Mouse (Mus musculus) embryonic stem cell, embryonic (primary cell): Measurements from ENCODE around the gene Olfr1411.

ENCODE experiments used
- CTCF ChIA-PET, 4 experiments: fragments of 300-600 bp in 2 of 4; fragments of 350-600 bp in 2 of 4; sonication (Branson Sonifier 250); formaldehyde crosslinking; loops; one replicate each; lab custom pipeline; 2022; ENCODE audit warnings: inconsistent platforms in 2 of 4; lab: Charles Lee
- POLR2A ChIA-PET, 4 experiments: fragments of 300-600 bp in 2 of 4; fragments of 350-600 bp in 2 of 4; sonication (Branson Sonifier 250); formaldehyde crosslinking; loops; one replicate each; lab custom pipeline; 2022; ENCODE audit warnings: antibody characterized with exemption in 4 of 4, inconsistent platforms in 1 of 4; lab: Charles Lee

The Olfr1411 gene

DNA sequence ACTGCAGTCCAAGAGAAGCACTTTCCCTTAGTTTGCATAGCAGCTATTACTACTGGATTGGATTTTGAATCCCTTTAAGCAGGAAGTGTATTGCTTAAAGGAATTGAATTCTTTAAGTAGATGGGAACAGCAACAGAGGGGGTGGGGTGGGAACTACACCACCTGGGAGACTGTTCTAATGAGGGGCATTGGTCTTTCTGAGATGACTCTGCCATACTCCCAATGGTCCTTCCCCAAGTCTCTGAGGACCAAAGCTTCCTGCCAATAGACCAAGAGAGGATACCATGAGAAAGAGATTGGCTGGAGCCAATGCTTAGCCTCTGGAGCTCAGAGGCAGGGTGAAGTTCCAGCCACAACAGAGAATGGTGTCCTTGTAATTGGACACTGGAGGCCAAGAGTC, at the start of gene Olfr1411:
Gene Olfr1411, plus strand, starts transcription at position 301 of the 400 bp plus-strand sequence.
- POLR2A ChIA-PET = no interaction called here
- CTCF ChIA-PET = interaction anchor here in 2 of 4 experiments (0.5 to 0.8 kb wide), 2 partner anchors 17 to 18 kb away, joined by 4 to 5 read pairs; no protein-coding TSS in a partner anchor

DNA sequence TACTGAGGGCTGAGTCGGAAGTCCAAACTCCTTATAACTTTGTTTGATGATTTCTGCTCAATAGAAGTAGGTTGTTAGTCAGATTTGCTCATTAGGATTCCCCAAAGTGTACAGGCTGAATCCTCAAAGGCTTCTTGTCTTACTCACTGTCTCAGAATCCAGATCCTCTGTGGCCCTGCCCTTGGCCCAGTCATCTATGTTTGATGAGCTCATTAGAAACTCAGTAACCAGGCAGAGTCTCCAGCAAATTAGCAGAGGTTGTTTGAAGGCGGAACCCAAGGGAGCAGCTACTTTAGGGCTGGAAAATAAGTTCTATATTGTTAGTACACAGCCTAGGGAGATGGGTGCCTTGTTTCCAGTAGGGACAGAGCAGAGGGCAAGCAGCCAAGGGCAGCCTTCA, 48.3 kb upstream of the Olfr1411 start:
- ChIA-PET CTCF (no interaction called here), POLR2A (interaction anchor here in 1 of 4 experiments (1.1 kb wide), 1 partner anchor 73 kb away, joined by 5 read pairs; the partner anchor contains the start of gene Ndufa10)

DNA sequence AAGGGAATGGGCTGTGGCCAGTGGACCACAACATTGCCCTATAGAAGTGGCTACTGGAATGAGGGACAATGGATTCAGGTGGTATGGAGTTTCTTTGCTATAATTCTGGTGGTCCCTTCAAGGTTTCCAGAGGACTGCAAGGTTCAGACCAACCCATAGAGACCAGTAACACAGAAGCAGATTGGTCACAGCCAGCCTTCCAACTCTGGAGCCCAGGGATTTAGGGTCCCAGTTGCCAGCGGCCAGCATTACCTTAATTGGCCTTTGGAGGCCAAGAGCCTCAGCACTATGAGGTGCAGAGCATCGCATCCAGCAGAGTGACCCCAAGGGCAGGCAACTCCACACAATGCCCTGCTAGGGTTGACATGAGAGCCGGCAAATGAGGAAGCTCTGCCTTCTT, 23.2 kb upstream of the Olfr1411 start, which contains the start of gene Olfr1413:
Gene Olfr1413, plus strand, starts transcription at position 301 of the 400 bp plus-strand sequence.
- CTCF ChIA-PET = no interaction called here
- POLR2A ChIA-PET = no interaction called here

DNA sequence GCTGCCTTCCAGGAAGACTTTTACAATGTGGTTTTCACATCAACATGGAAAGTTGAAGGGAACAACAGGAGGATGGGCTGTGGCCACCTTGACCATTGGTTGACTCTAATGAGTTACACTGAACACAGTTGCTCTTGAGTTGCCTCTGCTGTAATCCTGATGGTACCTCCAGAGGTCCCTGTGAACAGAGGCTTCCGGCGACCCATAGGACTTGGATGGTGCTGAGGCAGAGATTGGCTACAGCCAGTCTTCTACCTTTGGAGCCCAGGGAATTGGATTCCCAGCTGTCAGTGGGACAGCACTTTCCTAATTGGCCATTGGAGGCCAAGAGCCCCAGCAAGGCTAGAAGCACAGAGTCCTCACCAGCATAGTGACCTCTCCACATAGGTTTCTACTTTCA, 8.7 kb upstream of the Olfr1411 start, which contains the start of gene Olfr1412:
Gene Olfr1412, plus strand, starts transcription at position 301 of the 400 bp plus-strand sequence.
- CTCF ChIA-PET = no interaction called here
- POLR2A ChIA-PET = no interaction called here

DNA sequence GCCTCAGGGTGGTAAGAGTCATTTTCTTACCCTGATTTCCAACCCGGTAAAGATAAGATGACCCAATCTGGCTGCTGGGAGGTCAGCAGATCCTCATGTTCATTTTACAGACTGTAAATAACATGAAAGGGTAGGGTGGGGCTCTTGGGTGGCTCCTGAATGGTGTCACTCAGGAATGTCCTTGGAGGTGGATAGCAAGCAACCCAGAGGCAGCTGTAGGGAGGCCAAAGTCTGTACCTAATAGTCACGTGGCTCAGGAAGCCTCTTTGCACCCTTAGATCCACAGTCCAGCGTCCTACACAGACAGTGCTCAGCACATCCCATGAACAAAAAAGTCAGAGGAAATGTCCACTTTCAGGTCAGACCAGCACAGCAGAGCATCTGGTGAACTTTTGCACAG, 1.8 kb downstream of the Olfr1411 start:
- CTCF ChIA-PET = no interaction called here

DNA sequence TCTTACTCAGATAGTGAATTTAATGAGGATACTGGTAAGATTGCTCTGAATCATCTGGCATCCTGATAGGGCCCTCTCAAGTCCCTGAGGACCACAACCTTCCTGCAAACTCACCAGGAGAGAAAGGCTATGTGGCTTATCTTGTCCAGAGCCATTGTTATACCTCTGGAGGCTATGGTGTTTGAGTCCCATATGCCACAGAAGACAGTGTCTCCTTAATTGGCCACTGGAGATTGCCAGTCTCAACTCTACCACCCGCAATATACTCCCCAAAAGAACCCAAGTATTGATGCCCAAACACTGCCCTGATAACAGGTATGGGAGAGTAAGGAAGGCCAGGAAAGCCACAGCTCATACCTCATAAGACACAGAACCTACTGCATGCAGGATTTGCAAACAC, 11.3 kb downstream of the Olfr1411 start, which contains the start of gene Olfr1410:
Gene Olfr1410, plus strand, starts transcription at position 301 of the 400 bp plus-strand sequence.
- POLR2A ChIA-PET = no interaction called here
- CTCF ChIA-PET = interaction anchor here in 2 of 4 experiments (0.5 to 1.0 kb wide), 2 partner anchors 43 to 83 kb away, joined by 3 read pairs; partner anchors contain the start of gene Otos (in 1 of the 2)

More for the DNA sequence above, 1.8 kb downstream of the Olfr1411 start:
- POLR2A ChIA-PET = no interaction called here

DNA sequence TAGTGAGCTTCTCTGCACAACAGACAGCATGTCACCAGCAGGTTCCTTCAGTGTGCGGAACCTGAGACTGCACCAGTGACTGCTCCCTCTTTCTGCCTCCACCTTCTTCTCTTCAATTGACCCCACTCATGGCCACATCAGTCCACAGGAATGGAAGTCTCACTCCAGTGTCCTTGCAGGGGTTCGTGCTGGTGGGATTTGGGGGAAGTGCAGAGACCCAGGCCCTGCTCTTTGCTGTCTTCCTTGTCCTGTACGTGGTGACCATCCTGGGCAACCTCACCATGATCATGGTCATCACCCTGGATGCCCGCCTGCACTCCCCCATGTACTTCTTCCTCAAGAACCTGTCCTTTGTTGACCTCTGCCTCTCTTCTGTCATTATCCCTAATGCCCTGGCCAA, 13.5 kb downstream of the Olfr1411 start:
- POLR2A ChIA-PET = no interaction called here
- CTCF ChIA-PET = interaction anchor here in 1 of 4 experiments (0.8 kb wide), 1 partner anchor 41 kb away, joined by 5 read pairs; the partner anchor contains the start of gene Otos

DNA sequence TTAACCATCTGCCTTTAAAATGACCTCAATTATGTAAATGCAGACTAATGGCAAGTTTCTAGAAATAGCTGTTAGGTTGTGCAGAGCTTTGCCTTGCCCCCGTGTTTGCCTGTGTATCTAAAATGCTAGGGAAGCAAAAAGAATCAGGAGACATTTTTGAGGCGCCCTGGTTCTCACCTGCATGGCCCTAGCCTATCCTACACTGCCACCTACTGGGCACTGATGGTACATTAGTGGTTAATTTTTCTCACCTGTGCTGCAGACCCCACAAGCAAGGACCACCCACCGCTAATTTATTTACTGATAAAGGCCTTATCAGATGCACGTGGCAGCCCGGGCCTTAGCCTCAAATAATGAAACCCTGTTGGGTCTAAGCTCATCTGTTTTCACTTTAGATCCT, 16.8 kb downstream of the Olfr1411 start:
- CTCF ChIA-PET = interaction anchor here in 3 of 4 experiments (0.6 to 1.1 kb wide), 6 partner anchors 17 to 979 kb away, joined by 3 to 8 read pairs (median 4); partner anchors contain the start of gene Olfr1411 (in 1 of the 3)
- POLR2A ChIA-PET = interaction anchor here in 1 of 4 experiments (1.6 kb wide), 1 partner anchor 138 kb away, joined by 4 read pairs; the partner anchor contains the start of gene Ndufa10

DNA sequence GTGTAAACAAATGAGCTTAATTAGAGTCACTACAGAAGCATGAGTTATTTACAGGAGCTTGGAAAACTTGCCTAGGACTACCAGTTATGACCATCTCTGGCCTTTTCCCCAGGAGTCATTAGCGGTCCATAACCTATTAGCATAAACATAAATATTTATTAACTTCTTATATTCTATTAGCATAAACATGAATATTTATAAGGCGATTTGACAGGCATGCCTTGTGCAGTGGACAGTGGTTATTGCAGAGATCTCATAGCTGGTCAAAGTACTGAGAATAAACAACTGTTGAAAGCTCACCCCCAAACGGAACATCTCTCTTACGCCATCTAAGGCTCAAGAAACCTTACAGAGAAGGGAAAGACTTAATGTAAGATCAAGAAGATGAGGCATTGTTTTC, 19.0 kb downstream of the Olfr1411 start:
- ChIA-PET CTCF (interaction anchor here in 2 of 4 experiments (0.6 to 1.4 kb wide), 2 partner anchors 92 to 515 kb away, joined by 3 to 10 read pairs; no protein-coding TSS in a partner anchor), POLR2A (interaction anchor here in 1 of 4 experiments (0.7 to 1.8 kb wide), 2 partner anchors 140 to 1012 kb away, joined by 3 to 4 read pairs; partner anchors contain the start of gene Ndufa10)

DNA sequence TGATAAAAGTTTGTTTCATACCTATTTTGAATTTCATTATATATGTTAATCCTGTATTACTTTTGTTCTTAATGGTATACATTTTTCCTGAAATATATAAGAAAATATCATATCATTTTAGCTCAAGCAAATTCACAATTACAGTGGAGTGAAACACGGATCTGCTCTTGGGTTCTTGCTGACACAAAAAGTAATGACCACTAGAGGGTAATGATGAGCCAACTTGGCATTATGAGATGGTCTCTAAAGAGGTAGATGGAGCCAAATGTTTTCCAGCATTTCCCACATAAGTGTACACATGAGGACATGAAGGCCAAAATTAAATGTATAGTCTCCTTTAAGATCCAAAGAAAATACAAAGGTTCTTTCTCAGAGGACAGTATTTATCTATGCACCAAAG, 20.3 kb downstream of the Olfr1411 start:
- CTCF ChIA-PET = interaction anchor here in 2 of 4 experiments (0.6 to 2.1 kb wide), 4 partner anchors 34 to 219 kb away, joined by 4 to 14 read pairs (median 5); partner anchors contain the start of gene Otos (in 1 of the 2)
- POLR2A ChIA-PET = interaction anchor here in 1 of 4 experiments (1.8 kb wide), 1 partner anchor 141 kb away, joined by 4 read pairs; the partner anchor contains the start of gene Ndufa10

DNA sequence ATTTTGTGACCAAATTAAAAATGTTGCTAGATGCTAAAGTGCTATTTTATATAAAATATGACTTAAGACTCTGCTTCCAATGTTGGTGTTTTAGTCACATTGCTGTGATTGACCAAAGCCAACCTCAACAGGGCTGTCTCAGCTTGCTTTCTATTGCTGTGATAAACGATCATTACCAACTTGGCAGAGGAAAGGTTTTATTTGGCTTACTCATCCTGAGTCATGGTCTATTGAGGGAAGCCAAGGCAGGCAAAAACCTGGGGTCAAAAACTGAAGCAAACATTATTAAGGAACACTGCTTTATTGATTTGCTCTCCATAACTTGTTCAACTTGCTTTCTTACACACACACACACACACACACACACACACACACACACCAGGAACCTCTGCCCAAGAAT, 21.8 kb downstream of the Olfr1411 start:
- ChIA-PET POLR2A (interaction anchor here in 1 of 4 experiments (0.7 kb wide), 2 partner anchors 952 to 1316 kb away, joined by 3 read pairs; no protein-coding TSS in a partner anchor), CTCF (interaction anchor here in 2 of 4 experiments (0.7 to 2.1 kb wide), 3 partner anchors 32 to 218 kb away, joined by 3 to 14 read pairs (median 3); partner anchors contain the start of gene Otos (in 2 of the 2))

DNA sequence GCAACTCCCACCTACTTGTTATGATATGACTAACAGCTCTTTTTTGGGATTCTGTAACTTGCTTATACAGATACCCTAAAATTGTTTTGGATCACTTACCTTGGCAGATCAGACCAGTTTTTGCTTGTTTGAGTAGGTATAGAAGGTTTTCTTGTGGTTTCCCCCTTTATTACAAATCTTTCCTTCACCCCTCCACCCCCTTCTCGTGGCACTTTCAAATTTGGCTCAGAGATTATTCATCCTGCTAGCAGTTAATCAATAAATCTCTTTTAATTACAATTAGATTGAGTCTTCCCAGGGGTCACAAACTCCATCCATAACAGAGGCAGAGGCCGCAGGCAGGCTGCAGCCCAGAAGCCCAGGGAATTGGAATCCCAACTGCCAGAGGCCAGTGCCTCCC, 23.3 kb downstream of the Olfr1411 start, which contains the start of gene Olfr12:
Gene Olfr12, plus strand, starts transcription at position 301 of the 400 bp plus-strand sequence.
- CTCF ChIA-PET = interaction anchor here in 1 of 4 experiments (1.0 kb wide), 1 partner anchor 30 kb away, joined by 4 read pairs; no protein-coding TSS in a partner anchor
- POLR2A ChIA-PET = no interaction called here

DNA sequence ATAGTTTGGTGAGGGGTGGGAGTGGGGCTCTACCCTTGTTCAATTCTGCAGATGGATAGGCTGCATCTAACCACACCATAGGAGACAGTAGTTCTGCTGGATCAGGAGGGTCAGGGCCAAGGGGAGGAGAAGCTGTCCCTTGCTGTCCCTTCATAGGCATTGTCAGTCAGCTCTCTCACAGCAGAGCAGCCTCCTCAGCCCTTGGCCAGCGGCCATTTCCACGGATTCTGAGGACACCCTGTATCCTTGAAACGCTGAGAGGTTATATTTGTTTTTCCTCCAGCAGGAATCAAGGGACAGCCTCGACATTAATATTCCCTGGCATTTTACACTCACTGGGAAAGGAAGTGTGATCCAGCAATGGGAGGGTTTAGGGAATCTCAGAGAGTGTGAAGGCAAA, 24.1 kb downstream of the Olfr1411 start:
- ChIA-PET CTCF (no interaction called here), POLR2A (interaction anchor here in 1 of 4 experiments (0.5 kb wide), 1 partner anchor 12 kb away, joined by 3 read pairs; no protein-coding TSS in a partner anchor)

DNA sequence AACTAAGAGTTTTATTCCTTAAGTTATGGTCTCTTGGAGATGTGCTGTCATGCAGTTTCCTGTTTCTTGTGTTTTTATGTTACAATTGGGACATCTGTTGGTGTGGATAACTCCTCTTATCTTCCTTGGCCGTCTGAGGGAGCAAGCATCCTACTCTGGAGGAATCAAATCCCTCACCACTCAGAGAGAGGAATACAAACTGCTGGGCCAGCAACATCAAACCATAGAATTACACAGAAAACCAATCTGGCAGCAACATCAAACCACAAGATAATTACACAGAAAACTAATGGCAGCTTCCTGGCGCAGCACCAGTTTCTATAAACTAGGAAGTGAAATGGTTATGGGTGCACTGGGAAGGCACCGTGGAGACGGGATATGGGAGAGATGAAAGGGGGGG, 34.0 kb downstream of the Olfr1411 start:
- POLR2A ChIA-PET = no interaction called here
- CTCF ChIA-PET = no interaction called here

DNA sequence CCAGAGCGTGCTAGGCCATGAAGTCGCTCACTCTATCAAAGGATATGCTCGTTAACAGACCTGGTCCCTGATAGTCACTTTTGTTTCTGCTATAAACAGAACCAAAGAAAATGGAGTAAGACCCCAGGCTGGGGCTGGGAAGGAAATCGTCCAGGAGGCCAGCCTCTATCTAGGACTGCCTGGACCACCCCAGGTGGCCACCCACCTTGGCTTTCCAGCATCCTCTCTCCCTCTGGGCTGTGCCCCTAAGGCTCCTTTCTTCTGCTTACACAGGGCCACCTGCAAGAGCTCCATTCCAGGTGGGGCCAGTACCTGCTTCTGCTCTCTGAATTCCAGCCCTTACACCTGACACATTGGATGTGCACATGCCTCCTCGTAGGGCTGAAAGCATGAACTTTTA, 38.0 kb downstream of the Olfr1411 start:
- ChIA-PET CTCF (interaction anchor here in 1 of 4 experiments (1.2 kb wide), 2 partner anchors 111 to 113 kb away, joined by 3 to 5 read pairs; no protein-coding TSS in a partner anchor), POLR2A (no interaction called here)

DNA sequence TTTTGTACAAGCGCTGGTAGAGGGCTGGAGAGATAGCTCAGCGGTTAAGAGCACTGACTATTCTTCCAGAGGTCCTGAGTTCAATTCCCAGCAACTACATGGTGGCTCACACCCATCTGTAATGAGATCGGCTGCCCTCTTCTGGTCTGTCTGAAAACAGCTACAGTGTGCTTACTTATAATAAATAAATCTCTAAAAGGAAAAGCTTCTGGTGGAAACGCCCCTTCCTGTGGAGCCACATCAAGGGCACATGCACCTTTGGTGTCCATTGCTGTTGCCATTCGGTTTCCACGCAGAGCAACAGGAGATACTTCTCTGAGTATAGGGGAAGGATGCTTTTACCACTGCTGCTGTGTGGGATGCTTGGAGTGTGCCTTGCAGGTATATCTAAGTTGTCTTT, 38.7 kb downstream of the Olfr1411 start:
- ChIA-PET CTCF (interaction anchor here in 3 of 4 experiments (0.7 to 1.2 kb wide), 7 partner anchors 8 to 114 kb away, joined by 3 to 5 read pairs (median 3); partner anchors contain the start of genes Otos (in 2 of the 3) and Cops9 (in 1 of the 3)), POLR2A (interaction anchor here in 2 of 4 experiments (0.5 to 1.0 kb wide), 2 partner anchors 9 to 234 kb away, joined by 3 to 7 read pairs; partner anchors contain the start of gene Cops9 (in 1 of the 2))

DNA sequence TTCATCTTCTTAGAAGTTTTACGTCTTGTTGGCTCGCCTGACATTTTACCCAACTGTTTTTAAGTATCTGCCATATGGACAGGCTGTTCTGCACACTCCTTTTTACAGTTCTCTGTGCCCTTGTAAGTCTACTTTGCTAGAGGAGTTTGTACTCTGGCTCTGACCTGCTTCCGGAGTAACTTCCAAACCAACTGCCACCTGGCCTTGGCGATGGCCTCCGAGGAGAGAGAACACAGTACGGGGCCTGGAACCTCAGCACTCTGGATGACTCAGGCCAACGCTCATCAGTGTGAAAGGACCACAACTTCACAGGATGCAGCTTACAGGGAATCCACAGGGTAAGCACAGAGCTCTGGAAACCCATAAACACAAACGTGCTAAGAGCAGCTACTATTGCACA, 39.5 kb downstream of the Olfr1411 start:
- POLR2A ChIA-PET = no interaction called here
- CTCF ChIA-PET = interaction anchor here in 3 of 4 experiments (0.6 to 1.7 kb wide), 6 partner anchors 8 to 671 kb away, joined by 3 to 5 read pairs (median 4); partner anchors contain the start of genes Otos (in 2 of the 3) and Cops9 (in 1 of the 3)

DNA sequence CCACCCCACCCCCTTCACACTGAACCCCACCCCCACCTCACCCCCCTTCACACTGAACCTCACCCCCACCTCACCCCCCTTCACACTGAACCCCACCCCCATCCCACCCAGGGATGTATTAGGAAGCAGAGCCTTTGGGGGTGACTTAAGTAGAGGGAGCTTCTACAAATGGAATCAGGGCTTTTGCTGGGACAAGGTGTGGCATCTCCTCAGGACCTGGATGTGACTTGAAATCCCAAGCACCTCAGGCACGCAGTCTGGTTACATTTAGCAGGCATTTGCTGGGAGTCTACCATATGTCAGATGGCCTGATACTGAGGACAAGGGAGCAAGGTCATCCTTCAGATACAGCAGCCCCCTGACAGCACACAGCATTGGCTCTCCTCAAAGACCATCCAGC, 40.4 kb downstream of the Olfr1411 start:
- ChIA-PET CTCF (interaction anchor here in 2 of 4 experiments (0.8 to 1.7 kb wide), 3 partner anchors 14 to 672 kb away, joined by 3 to 5 read pairs (median 5); partner anchors contain the start of gene Otos (in 1 of the 2)), POLR2A (interaction anchor here in 1 of 4 experiments (0.6 to 1.2 kb wide), 2 partner anchors 198 to 222 kb away, joined by 3 to 4 read pairs; no protein-coding TSS in a partner anchor)
